Mouse (Mus musculus) megakaryocyte, embryonic 14.5 days (primary cell): ENCODE results near the gene Ecel1.

Experiments used
- FLI1 ChIP-seq: IDR thresholded peaks from 2 replicates; pipeline ENCODE4 v1.6.1; 2012; ENCODE audit warnings: low read length, inconsistent platforms, mixed read lengths
- GATA1 ChIP-seq: IDR thresholded peaks from 3 replicates; pipeline ENCODE4 v1.6.1; 2012; ENCODE audit warnings: mixed read lengths, low read length, inconsistent platforms, borderline replicate concordance

- TF ChIP-seq GATA1, result no peak
- TF ChIP-seq FLI1, result no peak
Measured at GRCm38 (mm10) chr1:87198119-87199065, 42.1 kb upstream of the Ecel1 start.
